Mouse (Mus musculus) heart, embryonic 10.5 days (tissue): ENCODE measurements at regions not wholly inside any gene's neighbourhood (a gene's known extent, or its start where the extent isn't known, plus 50 kb on each side); places are given as distances from the start of the nearest gene placed in this dataset.

Experiments used
- DNase-seq: peaks from one replicate; pipeline ENCODE4 v3.0.0-alpha.2; 2017; ENCODE audit warnings: low spot score
- H3K27ac ChIP-seq: fragments of 300-500 bp; sonication (generic); 2 replicates; pipeline ENCODE4 v1.5.1; 2016; ENCODE audit warnings: mild to moderate bottlenecking
- H3K27me3 ChIP-seq: fragments of 300-500 bp; sonication (generic); 2 replicates; pipeline ENCODE4 v1.6.1; 2016; ENCODE audit warnings: mild to moderate bottlenecking; ENCODE audit not compliant: poor library complexity, insufficient read depth, severe bottlenecking
- H3K36me3 ChIP-seq: fragments of 300-500 bp; sonication (generic); 2 replicates; pipeline ENCODE4 v1.6.1; 2016; ENCODE audit warnings: mild to moderate bottlenecking, moderate library complexity
- H3K4me1 ChIP-seq: fragments of 300-500 bp; sonication (generic); 2 replicates; pipeline ENCODE4 v1.6.1; 2016; ENCODE audit warnings: mild to moderate bottlenecking
- H3K4me3 ChIP-seq: fragments of 300-500 bp; sonication (generic); 2 replicates; pipeline ENCODE4 v1.5.1; 2016; ENCODE audit warnings: mild to moderate bottlenecking, moderate library complexity
- H3K9me3 ChIP-seq: fragments of 300-500 bp; sonication (generic); 2 replicates; pipeline ENCODE4 v1.6.1; 2016; ENCODE audit warnings: mild to moderate bottlenecking, moderate library complexity
- WGBS: fragments of 180-500 bp; shearing (Covaris S2); methylation state at CpG from one replicate; pipeline ENCODE4 v1.1.7; 2016; 5-methylcytosine and 5-hydroxymethylcytosine counted together

DNA sequence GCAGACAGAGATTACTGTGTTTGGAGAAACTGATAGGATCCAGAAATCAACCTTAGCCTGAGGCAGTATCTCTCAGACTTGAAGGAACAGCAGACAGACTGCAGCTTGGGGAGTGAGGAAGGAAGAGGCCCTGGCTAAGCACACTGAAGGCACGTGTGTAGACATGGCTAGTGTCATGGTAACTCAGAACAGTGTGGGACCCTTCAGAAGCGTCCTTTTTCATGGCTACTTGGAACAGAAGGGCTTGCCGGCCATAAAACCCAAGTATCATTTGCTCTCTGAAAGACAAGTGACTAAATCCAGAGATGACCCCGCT lies 60.7 kb upstream of the Egln3 start:
- Histone ChIP-seq H3K27ac (peak overlapping the region; percentile 53), H3K4me1 (peaks cover 27% of the 10 kb centered on the region), H3K9me3 (no peaks in the 10 kb centered on the region), H3K4me3 (no peak overlapping the region), H3K27me3 (peaks cover 21% of the 10 kb centered on the region), H3K36me3 (no peaks in the 10 kb centered on the region)
- DNase-seq, result peak; percentile 78
- WGBS, result 33% methylated on average over 4 of the region's 4 CpGs

DNA sequence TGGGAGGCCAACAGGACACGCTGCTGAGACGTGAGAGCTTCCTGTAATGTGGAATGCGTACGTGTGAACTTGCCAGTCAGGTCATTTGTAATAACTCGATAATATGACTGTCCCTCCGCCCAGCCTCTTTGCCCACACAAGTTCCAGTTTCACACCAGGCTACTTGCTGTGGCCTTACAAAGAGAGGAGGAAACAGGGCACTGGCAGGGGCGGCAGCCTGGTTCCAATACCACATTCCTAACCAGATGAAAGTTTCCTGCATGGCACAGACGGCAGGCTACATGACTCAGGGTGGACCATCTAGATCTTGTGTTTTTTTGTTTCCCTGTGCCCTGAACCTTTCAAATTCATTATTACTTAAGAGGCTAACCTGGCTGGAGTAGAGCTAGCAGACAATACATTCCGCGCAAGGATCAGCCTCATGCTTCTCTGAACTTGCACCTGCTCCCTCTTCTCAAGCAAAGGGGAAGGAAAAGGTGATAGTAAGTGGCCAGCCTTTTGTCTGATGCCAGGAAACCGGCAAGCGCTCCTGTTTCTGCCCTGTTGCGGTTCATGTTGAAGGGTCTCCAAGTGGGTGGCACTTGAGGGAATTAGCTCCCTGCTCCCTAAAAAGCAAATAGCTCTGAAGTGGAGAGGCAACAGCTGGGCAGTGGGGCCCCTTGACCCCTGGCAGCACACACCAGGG lies 60.2 kb upstream of the Egln3 start:
- no peak for DNase-seq
- WGBS, result 46% methylated on average over 13 of the region's 13 CpGs

DNA sequence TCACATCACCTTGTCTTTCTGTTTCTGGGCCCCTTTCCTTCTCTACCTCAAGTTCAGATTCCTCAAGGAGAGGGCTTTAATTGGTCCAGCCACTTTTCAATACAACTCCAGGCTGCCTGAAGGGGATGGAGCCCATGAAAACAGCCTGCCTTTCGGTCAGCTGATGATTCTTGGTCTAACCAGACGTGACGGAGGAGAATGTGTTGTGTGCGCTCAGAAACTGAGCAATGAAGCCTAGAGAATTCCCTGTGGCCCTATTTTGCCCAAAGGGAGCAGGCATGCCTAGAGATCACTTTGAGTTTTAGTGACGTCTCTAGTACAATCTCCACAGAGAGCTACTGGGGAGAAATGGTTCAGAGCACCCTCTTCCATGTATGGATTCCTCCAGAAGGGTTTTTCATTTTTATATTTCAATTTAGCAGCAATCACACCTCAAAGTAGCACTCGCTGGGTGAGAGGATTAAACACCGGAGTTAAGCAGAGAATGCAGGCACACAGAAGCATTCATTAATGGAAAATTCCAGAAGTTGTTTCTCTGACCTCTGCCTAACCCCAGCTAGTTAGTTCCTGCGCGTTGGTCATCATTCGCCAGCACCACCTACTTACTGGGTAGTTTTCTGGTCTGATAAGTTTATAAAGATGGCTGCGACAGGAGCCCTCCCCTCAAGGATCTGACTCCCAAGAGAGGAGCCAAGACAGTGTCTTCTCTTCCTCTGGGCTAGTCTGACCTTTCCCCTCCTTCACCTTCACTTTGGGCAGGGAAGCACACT lies 58.8 kb upstream of the Egln3 start:
- no peak for DNase-seq
- 67% methylated on average over 11 of the region's 11 CpGs for WGBS
- Histone ChIP-seq H3K36me3 (no peaks in the 10 kb centered on the region), H3K27ac (no peak overlapping the region), H3K27me3 (peaks cover 21% of the 10 kb centered on the region), H3K4me1 (peaks cover 27% of the 10 kb centered on the region), H3K4me3 (no peak overlapping the region), H3K9me3 (no peaks in the 10 kb centered on the region)

More for the DNA sequence above, 60.2 kb upstream of the Egln3 start:
- Histone ChIP-seq H3K27me3 (peaks cover 21% of the 10 kb centered on the region), H3K27ac (peak overlapping the region; percentile 53), H3K4me1 (peaks cover 27% of the 10 kb centered on the region), H3K9me3 (no peaks in the 10 kb centered on the region), H3K4me3 (no peak overlapping the region), H3K36me3 (no peaks in the 10 kb centered on the region)

DNA sequence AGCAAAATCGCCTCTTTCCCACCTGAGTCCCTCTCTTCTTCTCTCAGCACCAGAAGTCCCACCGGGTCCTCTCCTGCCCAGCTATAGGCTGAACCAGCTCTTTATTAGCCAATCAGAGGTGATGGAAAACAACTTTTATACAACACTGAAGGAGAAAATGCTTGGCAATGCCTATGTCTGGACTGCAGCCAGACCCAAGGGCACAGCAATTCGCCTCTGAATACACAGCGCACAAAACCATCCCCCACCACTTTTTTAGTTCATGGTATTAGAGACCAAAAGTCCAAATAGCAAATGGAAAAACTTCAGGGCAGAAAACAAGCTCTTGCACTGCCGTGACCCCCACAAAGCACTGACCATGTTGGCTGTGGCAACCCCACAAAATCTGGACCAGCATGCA lies 57.8 kb upstream of the Egln3 start:
- no peaks in the 10 kb centered on the region for H3K36me3 ChIP-seq
- H3K27ac ChIP-seq, result no peak overlapping the region
- H3K9me3 ChIP-seq, result no peaks in the 10 kb centered on the region
- 88% methylated on average over 5 of the region's 5 CpGs for WGBS
- no peak for DNase-seq
- peaks cover 31% of the 10 kb centered on the region for H3K4me1 ChIP-seq
- H3K27me3 ChIP-seq, result peaks cover 21% of the 10 kb centered on the region
- no peak overlapping the region for H3K4me3 ChIP-seq

DNA sequence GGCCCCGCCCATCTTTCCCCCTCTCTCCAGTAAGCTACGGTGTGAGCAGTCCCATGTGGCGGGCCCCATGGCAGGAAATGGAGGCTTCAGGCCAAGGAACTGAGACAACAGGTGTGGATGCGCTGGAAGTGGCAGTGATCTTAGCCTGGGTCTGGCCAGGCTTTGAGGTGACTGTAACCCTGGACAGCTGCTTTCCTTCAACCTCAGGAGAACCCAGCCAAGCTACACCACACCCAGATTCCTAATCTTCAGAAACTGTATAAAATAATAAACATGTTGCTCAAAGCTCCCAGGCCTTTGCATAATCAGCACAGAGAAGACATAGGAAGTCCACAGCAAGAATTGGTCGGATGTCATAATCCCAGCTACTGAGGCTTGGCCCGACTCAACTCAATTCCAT lies 56.8 kb upstream of the Egln3 start:
- no peak overlapping the region for H3K27ac ChIP-seq
- H3K36me3 ChIP-seq, result no peaks in the 10 kb centered on the region
- peaks cover 21% of the 10 kb centered on the region for H3K27me3 ChIP-seq
- H3K4me3 ChIP-seq, result no peak overlapping the region
- peaks cover 29% of the 10 kb centered on the region for H3K4me1 ChIP-seq
- no peaks in the 10 kb centered on the region for H3K9me3 ChIP-seq
- WGBS, result 65% methylated on average over 6 of the region's 6 CpGs
- no peak for DNase-seq

DNA sequence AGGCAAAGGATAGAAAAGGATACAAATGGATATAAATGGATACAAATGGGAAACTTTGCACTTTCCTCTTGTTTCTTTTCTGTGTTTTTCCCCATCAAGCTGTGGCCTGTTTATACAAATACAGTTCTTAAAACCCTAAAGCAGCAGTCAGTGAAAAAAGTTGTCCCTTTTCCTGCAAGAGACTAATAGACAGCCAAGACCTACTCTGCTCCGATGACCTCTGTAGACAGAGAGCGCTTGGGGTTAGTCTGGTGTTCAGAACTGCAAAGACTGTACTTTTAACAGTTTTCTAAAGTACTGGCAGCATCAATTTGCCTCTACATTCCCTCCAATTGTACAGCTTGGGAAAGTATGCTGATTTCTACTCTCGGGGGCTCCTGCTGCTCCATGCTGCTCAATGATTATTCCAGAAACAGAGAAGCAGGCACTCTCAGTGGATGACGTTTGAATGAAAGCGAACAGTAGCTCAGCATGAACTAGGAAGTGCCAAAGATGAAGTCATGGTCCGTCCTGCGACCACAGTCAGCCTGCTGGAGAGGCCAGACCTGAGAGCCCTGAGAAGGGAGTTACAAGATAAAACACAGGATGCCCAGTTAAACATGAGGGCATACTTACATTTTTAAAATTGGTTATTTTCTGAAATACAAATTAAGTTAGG lies 54.2 kb upstream of the Egln3 start:
- Histone ChIP-seq H3K27ac (no peak overlapping the region), H3K27me3 (peaks cover 21% of the 10 kb centered on the region), H3K4me3 (no peak overlapping the region), H3K4me1 (peaks cover 8% of the 10 kb centered on the region; the same call in 1 of the 2 replicates), H3K36me3 (no peaks in the 10 kb centered on the region), H3K9me3 (no peaks in the 10 kb centered on the region)
- 59% methylated on average over 7 of the region's 7 CpGs for WGBS
- no peak for DNase-seq

DNA sequence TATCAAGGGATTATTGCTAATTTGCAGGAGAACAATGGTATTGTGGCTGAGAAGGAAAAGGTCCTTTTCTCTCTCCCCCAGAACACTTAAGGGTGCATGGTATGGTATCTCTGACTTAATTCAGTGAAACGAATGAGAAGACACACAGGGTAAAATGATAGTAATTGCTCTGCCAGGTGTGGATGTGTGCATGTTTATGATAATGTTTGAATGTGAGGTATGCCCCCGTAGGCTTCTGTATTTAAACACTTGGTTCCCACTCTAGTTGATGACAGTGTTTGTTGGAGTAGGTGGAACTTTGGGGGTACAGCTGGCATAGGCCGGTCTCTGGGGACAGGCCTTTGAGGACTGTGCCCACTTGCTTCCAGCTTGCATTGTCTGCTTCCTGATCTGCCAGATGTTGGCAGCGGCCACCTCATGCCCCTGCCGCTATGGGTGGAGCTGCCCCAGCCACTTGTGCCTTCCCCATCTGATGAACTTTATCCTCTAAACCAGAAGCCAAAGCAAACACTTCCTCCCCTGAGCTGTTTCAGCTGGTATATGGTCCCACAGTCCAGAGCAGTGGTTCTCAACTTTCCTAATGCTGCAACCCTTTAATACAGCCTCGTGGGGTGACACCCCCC lies 53.0 kb upstream of the Egln3 start:
- H3K4me1 ChIP-seq, result 0 out of 2 replicates have a peak, but pooled peaks cover 4% of the 10 kb centered on the region
- peaks cover 21% of the 10 kb centered on the region for H3K27me3 ChIP-seq
- H3K36me3 ChIP-seq, result no peaks in the 10 kb centered on the region
- no peaks in the 10 kb centered on the region for H3K9me3 ChIP-seq
- H3K27ac ChIP-seq, result no peak overlapping the region
- DNase-seq, result no peak
- H3K4me3 ChIP-seq, result no peak overlapping the region
- 73% methylated on average over 6 of the region's 6 CpGs for WGBS
